Mouse (Mus musculus) thymus, postnatal 0 days (tissue): ENCODE results near the gene Ube2l3. TPM values are rescaled to one million over a fixed set of nuclear protein-coding genes. Genes with fewer than 3 reads are reported as not detected.
A peak's percentile ranks its signal among the peaks of the same experiment; 100 is the strongest.
"Not testable (repeated sequence)": the region's sequence is repeated elsewhere in the genome, so short reads cannot be mapped to it uniquely, and the experiment has no call there.

Experiments used
- DNase-seq: peaks from one replicate; pipeline ENCODE4 v3.0.0-alpha.2; 2015; ENCODE audit warnings: low spot score
- polyA plus RNA-seq: library from polyadenylated mRNA; unstranded; fragments of >200 nt; fragmentation: Nextera tagmentation; extraction: Ambion mirVana; gene quantifications from 2 replicates; pipeline ENCODE4 v1.2.1, GENCODE M21; 2015

Gene Ube2l3
- polyA plus RNA-seq, 1 experiment from 2014 or later: 420 TPM

DNA sequence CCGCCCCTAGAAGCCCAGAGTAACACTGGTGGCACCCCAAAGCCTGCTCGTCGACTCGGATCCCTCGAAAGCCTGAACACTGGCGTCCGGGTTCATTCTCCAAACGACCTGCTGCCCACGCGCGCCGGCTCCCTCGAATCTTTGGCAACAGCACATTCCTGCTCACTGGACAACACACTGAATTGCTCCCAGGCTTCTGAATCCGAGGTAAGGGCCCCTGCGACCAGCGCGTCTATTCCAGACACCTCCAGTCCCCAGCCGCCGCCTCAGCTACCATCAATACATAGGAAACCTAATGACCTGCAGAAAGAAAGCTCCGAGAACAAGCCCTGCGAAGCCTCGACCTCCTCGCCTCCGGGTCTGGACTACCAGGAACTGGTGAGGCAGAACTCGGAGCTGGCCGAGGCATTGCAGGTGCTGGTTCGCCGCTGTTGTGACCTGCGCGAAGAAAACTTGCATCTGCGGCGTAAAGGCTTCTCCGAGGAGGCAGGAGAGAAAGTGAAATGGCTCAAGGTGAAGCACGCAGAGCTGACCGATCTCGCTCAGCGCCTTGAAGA, 7.0 kb upstream of the Ube2l3 start:
- no peak for DNase-seq

DNA sequence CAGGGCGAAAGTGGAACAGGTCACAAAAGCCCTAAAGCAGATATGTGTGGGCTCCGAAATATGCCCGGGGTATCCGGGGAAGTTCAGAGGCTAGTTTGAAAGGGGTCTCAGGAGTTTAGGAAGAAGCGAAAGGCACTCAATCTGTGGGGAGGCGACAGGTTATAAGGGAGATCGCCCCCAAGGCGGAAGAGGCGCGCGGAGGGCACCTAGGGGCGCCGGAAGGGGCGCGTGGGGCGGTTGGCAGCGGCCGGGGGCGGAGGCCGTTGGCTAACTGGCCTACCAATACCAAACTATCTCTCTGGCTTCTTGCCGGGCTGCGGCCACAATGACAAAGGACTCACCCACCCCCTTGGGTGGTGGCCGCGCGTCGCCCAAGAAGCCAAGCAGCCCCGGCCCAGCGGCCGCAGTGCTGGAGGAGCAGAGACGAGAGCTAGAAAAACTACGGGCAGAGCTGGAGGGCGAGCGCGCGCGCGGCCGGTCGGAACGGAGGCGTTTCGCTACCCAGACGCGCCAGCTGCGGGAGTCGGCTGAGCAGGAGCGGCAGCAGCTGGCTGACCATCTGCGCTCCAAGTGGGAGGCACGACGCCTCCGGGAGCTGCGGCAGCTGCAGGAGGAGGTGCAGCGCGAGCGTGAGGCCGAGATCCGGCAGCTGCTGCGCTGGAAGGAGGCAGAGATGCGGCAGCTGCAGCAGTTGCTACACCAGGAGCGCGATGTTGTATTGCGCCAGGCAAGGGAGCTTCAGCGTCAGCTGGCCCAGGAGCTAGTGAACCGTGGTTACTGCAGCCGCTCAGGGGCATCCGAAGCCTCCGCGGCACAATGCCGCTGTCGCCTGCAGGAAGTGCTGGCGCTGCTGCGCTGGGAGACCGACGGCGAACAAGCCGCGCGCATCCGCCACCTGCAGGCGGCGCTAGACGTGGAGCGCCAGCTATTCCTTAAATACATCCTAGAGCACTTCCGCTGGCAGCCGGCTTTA, 6.2 kb upstream of the Ube2l3 start, which contains the start of gene Rimbp3:
TSS of gene Rimbp3 (plus strand) at position 215 of the 973 bp plus-strand sequence.
- DNase-seq: peak; percentile 88

DNA sequence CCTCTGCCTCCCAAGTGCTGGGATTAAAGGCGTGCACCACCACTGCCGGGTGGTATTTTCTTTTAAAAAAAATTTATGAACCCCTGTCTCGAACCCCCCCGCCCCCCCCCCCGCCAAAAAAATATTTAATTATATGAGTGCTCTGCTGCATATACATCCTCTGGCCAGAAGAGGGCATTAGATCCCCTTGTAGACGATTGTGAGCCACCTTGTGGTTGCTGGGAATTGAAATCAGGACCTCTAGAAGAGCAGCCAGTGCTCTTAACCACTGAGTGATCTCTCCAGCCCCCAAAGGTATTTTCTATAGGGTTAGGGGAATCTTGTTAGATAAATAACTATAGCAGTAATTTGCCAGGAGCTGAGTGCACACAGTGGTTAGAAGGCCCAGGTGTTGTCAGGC, 2.5 kb upstream of the Ube2l3 start:
- peak; percentile 72 for DNase-seq

DNA sequence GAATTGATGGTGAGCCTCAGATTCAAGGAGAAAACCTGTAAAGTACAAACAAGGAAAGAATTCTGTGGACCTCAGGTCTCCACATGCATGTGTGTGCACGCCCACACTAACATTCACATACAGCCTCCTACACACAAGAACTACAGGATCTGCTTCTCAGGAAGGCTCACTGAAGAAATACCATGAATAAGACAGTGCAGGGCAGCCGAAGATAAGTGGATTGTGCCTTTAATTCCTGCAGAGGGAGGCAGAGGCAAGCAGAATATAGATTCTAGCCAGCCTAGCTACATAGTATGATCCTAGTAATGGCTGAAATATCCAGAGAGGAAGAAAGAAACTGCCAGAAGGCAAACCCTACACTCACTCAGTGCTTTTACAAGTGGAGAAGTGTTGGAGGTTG, 472 bp downstream of the Ube2l3 start:
- peak; percentile 5 for DNase-seq

DNA sequence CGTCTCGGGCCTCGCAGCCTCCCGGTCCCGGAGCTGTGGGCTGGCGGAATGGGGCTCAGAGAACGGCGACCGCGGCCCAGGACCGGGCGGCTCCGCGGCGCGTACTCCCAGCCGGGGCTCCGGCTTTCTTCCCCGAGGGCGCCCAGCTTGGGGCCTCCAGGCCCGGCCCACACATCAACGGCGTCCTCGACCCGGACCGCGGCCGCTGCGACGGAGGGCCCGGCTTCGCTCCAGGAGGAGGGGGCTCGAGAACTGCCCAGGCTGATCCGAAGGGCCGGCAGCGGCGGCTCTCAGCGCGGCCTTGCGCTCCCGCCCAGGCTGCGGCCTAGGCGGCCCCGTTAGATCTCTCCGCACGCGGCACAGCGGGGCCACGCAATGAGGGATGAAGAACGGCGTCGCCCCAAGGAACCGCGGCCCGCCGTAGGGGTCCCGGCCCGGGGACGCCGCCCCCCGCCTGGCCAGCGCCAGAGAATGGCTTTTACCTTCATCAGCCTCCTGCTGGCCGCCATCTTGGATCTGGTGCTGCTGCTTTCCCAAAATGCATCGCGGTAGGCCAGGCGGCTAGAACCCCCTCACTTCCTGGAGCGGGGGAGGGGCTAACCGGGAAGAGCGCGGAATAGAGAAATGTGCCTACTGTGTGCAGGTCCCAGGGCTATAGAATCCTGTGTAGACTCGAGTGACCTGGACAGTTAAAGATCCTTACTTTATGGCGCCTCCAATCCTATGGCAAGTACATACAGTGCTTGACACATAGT, 1.3 kb downstream of the Ube2l3 start:
- DNase-seq: peak; percentile 86

DNA sequence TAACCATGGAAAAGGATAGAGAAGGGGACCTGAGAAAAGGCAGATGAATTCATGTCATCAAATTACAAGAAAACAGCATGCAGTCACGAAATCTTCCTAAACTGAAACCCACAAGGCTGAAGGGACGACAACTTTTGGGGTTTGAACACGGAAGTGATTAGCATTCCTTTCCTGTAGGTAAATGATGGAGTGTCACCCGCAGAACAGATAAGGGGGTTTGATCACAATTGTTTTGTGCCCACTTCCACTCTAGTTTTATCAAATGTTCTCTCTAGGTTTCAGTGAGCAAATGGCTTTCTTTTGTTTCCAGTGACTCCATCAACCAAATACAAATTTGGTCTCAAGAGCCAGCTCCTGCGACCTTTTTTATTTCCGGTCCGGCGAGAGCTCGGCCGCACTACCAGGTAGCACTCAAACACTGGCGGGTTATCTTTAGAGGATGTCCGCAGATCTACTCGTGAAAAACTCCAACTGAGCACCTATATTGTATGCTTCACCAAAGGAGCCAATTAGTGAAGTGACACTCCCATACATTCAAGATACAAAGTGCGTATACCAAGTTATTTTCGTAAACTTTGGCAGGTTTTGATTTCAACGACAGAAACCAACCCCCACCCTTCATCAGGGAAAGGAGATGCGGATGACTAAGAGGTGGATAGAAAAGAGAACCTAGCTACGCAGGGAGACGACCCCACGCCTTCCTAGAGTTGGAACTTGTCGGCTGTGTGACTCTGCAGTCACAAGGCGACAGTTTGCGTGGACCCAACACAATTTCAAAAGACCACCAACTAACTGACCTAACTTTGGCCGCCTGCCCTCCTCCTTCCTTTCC, 2.1 kb downstream of the Ube2l3 start:
- peak; percentile 8 for DNase-seq

DNA sequence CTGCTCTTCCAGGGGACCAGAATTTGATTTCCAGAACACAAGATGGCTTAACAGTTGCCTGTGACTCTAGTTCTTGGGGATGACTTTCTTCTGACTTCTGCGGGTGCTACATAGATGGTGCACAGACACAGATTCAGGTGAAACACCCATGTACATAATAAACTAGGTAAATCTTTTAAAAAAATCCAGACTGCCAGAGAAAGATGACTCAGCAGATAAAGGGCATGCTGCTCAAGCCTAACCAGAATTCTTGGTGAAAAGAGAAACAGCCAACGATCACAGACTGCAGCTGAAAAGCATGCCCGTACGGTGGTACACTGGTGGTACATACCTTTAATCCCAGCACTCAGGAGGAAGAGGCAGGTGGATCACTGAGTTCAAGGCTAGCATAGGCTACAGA, 8.6 kb downstream of the Ube2l3 start:
- no peak for DNase-seq

DNA sequence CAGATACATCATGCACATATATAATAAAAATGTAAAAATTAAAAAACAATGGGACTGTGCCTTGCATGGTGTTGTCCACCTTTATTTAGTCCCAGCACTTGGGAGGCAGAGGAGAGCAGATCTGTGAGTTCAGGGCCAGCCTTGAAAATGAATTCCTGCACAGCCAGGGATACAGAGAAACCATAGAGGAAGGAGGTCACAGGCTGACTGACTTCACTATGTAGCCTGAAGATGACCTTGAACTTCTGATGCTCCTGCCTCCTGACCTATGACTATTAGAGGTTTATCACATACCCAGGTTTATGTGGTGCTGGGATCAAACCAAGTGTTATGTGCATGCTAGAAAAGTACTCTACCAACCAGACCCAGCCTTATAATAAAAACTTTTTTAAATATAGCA, 17.0 kb downstream of the Ube2l3 start:
- DNase-seq: no peak

DNA sequence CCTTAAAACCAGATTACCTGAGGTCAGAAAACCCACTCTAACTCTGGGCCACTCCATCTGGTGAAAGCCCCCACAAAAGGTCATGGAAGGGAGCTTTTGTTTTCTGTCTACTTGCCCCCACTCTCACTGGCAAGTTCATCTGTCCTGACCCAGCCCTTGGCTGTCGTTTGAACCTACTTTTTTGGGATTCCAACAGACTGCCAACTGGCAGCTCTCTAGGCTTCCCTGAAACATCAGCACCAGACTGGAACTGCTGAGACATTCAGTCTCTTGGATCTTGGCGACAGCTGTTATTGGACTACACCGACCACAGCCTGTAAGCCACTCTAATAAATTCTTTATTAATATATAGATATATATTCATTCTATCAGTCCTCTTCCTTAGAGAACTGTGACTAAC, 19.4 kb downstream of the Ube2l3 start:
- DNase-seq: no peak

DNA sequence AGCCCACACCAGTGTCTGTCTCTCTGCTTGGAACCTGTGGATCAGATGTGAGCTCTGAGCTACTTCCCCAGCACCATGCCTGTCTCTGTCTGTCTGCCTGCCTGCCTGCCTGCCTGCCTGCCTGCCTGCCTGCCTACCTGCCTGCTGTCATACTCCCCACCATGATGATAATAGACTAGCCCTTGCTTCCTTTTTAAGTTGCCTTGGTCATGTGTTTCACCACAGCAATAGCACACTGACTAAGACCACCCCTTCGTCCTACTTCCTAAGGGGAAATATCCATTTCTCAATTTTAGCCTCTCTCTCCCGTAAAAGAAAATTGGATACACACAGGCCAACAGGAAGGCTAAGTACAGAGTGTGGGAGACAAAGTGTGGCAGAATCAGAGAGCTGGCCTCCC, 20.3 kb downstream of the Ube2l3 start:
- no peak for DNase-seq

DNA sequence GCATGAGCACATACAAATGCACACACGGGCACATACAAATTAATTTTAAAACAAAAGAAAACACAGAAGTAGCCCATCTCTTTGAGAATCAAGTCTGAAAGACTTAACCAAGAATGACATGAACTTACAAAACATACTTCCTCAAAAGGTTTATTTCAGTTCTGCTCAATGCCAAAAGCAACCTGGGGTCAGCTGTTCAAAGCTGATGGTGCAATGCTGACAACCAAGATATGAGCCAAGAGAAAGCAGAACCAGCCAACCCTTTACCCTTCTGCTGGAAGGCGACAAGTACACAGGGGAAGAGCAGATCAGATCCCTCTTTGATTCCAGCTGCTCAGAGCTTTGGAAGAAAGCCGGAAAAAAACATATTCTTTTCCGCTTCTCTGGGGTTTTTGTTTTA, 21.1 kb downstream of the Ube2l3 start:
- no peak for DNase-seq

DNA sequence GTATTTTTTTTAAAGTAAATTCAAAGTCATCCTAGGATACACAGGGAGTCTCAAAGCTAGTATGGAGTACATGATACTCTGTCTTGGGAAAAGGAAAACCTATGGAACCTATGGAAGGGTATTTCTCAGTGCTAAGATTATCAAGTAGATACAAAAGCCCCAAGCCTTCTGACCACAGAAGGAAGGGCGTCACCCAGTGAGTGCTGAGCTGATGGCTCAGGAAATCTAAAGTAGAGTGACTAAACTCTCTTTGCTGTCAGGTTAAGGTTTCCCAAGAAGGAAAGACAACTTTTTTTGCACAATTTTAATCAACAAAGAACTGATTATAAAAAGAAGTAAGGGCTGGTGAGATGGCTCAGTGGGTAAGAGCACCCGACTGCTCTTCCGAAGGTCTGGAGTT, 22.7 kb downstream of the Ube2l3 start:
- no peak for DNase-seq

DNA sequence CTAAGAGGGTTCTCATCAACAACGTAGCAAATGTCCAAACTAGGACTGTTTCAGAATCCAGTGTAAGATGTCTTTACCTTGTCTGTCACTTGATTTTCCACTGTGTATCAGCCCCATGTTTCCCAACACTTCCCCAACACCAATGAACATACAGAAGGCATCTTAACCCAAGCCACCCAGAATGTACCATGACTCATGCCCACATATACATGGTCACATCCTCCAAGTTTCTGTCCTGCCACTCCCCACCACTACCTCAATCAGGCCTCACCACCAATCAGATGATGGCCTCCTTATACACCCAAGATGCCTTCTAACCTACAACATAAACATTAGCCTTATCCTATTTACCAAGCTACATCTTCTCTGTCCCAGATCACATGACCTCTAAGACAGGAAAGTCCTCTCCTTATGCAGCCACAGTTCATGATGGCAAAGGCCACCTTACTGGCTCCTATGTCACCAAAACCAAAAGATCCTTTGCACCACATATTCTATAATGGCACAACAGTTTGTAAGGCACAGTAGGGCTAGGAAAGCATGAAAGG, 24.8 kb downstream of the Ube2l3 start:
- DNase-seq: no peak

DNA sequence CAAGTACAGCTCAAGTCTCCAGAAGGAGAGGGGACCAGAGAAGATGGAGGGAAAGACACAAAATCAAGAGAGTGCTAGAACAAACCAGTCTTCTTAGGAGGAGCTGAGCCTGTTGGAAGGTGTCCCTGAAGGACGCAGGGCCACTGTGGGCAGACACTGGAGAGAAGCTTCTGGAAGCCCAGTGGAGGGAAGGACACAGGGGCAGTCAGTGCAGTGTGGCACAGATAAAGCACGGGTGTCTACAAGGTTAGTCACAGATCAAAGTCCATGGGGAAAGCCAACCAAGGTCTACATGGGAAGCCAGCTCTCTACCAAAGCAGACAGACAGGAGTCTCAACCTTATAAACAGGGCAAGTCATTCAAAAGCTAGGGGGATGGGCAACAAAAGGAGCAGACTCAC, 26.7 kb downstream of the Ube2l3 start:
- DNase-seq: no peak

DNA sequence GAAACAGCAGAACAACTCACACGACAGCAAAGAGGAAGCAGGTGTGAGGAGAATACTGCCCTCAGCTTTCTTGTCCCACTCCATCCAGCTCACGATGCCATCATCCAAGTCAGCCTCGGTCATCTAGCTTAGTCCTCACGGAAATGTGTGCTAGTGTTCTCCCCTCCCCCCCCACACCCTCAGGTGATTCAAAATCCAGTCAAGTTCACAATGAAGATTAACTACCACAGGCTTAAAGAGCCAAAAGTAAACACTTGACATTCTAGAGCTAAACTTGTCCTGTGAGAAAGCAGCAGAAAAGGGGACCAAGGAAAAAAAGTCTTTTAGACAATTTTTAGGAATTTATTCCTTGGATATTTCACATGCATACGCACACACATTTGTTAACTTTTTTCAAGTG, 34.4 kb downstream of the Ube2l3 start:
- no peak for DNase-seq

DNA sequence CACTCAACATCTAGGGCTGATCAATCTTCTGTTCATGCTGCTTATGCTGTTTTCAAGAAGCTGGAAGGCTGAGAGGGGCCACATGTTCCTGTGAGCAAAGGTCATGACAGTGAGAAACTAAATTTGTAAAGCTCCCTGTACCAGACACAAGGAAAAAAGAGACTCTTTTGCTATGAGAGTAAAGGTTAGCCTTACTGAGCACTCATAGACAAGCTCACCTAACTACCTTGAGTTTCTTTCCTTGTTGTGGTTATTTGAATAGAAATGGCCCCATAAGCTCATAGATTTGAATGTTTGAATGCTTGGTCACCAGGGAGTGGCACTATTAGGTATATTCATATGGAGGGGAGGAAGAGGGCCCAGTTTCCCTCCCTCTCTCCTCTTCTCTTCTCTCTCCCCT, 35.3 kb downstream of the Ube2l3 start:
- DNase-seq: no peak

DNA sequence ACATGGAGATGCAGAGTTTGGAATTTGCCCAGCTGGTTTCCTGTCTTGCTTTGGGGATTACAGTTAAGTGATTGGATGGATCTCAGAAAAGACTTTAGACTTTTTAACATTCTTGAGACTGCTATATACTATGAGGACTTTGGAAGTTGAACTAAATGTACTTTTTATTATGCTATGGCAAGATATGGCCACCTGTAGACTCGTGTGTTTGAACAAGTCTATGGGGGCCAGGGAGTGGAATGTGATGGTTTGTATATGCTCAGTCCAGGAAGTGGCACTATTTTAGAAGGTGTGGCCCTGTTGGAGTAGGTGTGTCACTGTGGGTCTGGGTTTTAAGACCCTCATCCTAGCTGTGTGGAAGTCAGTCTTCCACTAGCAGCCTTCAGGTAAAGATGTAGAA, 37.0 kb downstream of the Ube2l3 start:
- DNase-seq: not testable (repeated sequence)

DNA sequence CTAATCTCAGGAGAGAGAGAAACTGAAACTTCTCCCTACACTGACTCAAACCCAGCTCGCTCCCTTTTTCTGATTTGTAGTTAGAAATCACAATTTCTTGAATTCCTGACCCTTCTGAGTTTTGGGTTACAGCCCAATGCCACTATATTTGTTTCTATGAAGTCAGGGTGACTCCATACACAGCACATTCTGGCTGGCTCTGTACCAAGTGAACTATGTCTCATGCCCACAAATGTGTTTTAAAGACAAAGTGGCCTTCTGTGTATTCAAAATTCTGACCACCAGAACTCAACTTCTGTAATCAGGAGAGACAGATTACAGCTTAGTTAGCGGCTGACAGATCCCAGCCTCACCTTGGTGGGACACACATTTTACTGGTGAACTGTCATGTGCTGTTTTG, 48.1 kb downstream of the Ube2l3 start:
- DNase-seq: no peak

DNA sequence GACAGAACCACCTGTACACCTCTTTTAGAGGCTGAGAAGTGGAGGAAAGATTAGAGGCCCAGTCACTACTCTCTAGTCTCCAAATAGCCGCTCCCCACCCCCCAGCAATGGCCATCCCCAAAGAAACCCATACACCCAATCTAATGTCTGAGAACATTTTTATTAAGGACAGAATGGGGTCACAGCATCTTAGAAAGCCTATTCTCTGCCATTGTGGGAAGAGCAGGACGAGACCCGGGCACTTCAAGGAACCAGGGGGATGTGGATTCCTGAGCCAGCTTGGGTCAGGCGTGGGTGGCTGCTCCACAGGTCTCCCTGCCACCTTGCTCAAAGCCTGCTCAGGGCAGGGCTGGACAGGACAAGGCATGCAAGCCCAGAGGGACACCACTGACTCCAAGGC, 50.6 kb downstream of the Ube2l3 start:
- DNase-seq: no peak

DNA sequence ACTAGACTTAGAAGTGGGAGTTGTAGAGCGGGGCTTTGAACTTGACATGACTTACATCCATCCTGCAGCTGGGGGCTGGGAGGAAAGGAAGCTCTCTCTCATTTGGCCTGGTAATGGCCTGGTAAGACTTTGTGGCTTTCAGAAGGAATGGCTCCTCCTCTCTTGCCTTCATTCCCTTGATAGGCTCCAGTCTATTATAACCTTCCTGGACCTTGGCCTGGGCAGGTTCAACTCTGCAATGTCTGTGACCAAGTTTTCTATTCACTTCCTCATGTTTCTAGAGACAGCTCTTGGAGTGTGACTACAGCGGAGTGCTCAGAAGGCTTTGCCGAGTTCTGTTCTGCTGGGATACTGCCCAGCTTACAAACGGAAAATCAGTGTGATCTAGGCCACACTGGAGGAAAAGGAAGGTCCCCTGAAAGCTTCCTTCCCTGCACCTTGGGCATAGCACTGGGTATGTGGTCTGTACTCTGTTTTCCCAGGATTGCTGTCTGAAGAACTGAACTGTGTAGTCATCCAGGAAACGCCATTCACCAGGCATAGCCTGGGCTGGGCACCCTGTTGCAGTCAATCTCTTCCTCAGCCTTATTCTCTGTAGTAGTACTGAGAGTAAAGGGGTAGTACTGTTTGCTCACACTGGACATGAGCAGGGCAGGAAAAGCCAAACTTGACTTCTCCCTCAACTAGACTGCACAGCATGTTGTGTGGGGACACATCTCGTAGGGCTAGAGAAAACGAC, 51.8 kb downstream of the Ube2l3 start:
- DNase-seq: no peak
